Mouse (Mus musculus) MEL (cell line): Measurements from ENCODE around the gene Rtca. TPM values are rescaled to one million over a fixed set of nuclear protein-coding genes. Genes with fewer than 3 reads are reported as not detected.

Experiments used
- DNase-seq: peaks from one replicate; pipeline ENCODE4 v3.0.0; 2011; ENCODE audit warnings: low read depth, low spot score
- H3K27ac ChIP-seq: 2 replicates; pipeline ENCODE4 v1.5.1; 2012; ENCODE audit warnings: low read depth, mild to moderate bottlenecking, control low read depth, low read length, moderate library complexity; ENCODE audit not compliant: control insufficient read depth
- H3K27me3 ChIP-seq, 2 experiments: fragments of 150-350 bp in 1 of 2; sonication (generic) in 1 of 2; 2 replicates each; pipeline ENCODE4 v1.6.1; 2012; ENCODE audit warnings: low read length in 2 of 2, mild to moderate bottlenecking in 2 of 2, improper control_type of control experiment in 1 of 2, moderate library complexity in 1 of 2; ENCODE audit not compliant: insufficient read depth in 2 of 2, control insufficient read depth in 1 of 2
- H3K36me3 ChIP-seq, 2 experiments: 2 replicates each; pipeline ENCODE4 v1.6.1; 2012 to 2014; ENCODE audit warnings: low read length in 2 of 2, improper control_type of control experiment in 1 of 2, inconsistent platforms in 1 of 2, mild to moderate bottlenecking in 1 of 2; ENCODE audit not compliant: insufficient read depth in 2 of 2, control insufficient read depth in 1 of 2
- H3K4me1 ChIP-seq, 2 experiments: fragments of 150-350 bp in 1 of 2; sonication (generic) in 1 of 2; 2 replicates each; pipeline ENCODE4 v1.6.1; 2012; ENCODE audit warnings: low read length in 2 of 2, improper control_type of control experiment in 1 of 2, mild to moderate bottlenecking in 1 of 2; ENCODE audit not compliant: insufficient read depth in 2 of 2, control insufficient read depth in 1 of 2
- H3K4me3 ChIP-seq, 2 experiments: fragments of 150-350 bp in 1 of 2; sonication (generic) in 1 of 2; 2 replicates each; pipeline ENCODE4 v1.5.1; 2012; ENCODE audit warnings: low read depth in 2 of 2, low read length in 2 of 2, mild to moderate bottlenecking in 2 of 2, moderate library complexity in 2 of 2, control low read depth in 1 of 2, improper control_type of control experiment in 1 of 2; ENCODE audit not compliant: control insufficient read depth in 1 of 2, insufficient read depth in 1 of 2
- H3K79me2 ChIP-seq: 2 replicates; pipeline ENCODE4 v1.6.1; 2012; ENCODE audit warnings: mild to moderate bottlenecking, low read length, moderate library complexity; ENCODE audit not compliant: control insufficient read depth, poor library complexity, insufficient read depth
- H3K9ac ChIP-seq: 2 replicates; pipeline ENCODE4 v1.6.1; 2012; ENCODE audit warnings: low read depth, mild to moderate bottlenecking, control low read depth, low read length, moderate library complexity; ENCODE audit not compliant: control insufficient read depth, poor library complexity, severe bottlenecking
- H3K9me3 ChIP-seq: fragments of 150-350 bp; sonication (generic); replicated peaks from 2 replicates; pipeline ENCODE4 v1.6.1; 2012; ENCODE audit warnings: mild to moderate bottlenecking, low read length, improper control_type of control experiment, moderate library complexity; ENCODE audit not compliant: insufficient read depth
- BHLHE40 ChIP-seq: IDR thresholded peaks from 2 replicates; pipeline ENCODE4 v1.6.1; 2012; ENCODE audit warnings: low read depth, mild to moderate bottlenecking, inconsistent platforms, low read length, improper control_type of control experiment, borderline replicate concordance
- CHD1 ChIP-seq: IDR thresholded peaks from 2 replicates; pipeline ENCODE4 v1.6.1; 2012; ENCODE audit warnings: low read depth, mild to moderate bottlenecking, inconsistent platforms, low read length, improper control_type of control experiment
- CTCF ChIP-seq, 3 experiments: IDR thresholded peaks in 2 of 3; conservative IDR thresholded peaks in 1 of 3; 2 replicates each; pipeline ENCODE4 v1.5.1; 2011 to 2012; ENCODE audit warnings: low read length in 3 of 3, low read depth in 2 of 3, mild to moderate bottlenecking in 2 of 3, improper control_type of control experiment in 1 of 3, inconsistent platforms in 1 of 3, mixed read lengths in 1 of 3, moderate library complexity in 1 of 3; ENCODE audit not compliant: control insufficient read depth in 1 of 3, insufficient read depth in 1 of 3, poor library complexity in 1 of 3, severe bottlenecking in 1 of 3
- ELF1 ChIP-seq: IDR thresholded peaks from 2 replicates; pipeline ENCODE4 v1.6.1; 2014; ENCODE audit warnings: low read depth, mild to moderate bottlenecking, inconsistent platforms, low read length, improper control_type of control experiment, moderate library complexity
- EP300 ChIP-seq, 2 experiments: IDR thresholded peaks; 2 replicates each; pipeline ENCODE4 v1.6.1; 2011; ENCODE audit warnings: improper control_type of control experiment in 2 of 2, low read length in 2 of 2, low read depth in 1 of 2, mild to moderate bottlenecking in 1 of 2
- ETS1 ChIP-seq: IDR thresholded peaks from 2 replicates; pipeline ENCODE4 v1.6.1; 2012; ENCODE audit warnings: low read depth, mild to moderate bottlenecking, inconsistent platforms, low read length, improper control_type of control experiment, moderate library complexity
- GABPA ChIP-seq: IDR thresholded peaks from 2 replicates; pipeline ENCODE4 v1.6.1; 2012; ENCODE audit warnings: low read depth, mild to moderate bottlenecking, inconsistent platforms, low read length, improper control_type of control experiment, moderate library complexity
- GATA1 ChIP-seq: IDR thresholded peaks from 2 replicates; pipeline ENCODE4 v1.6.1; 2011; ENCODE audit warnings: low read depth, low read length, improper control_type of control experiment
- HCFC1 ChIP-seq: IDR thresholded peaks from 2 replicates; pipeline ENCODE4 v1.6.1; 2012; ENCODE audit warnings: low read depth, mild to moderate bottlenecking, inconsistent platforms, low read length, improper control_type of control experiment, moderate library complexity
- MAX ChIP-seq: IDR thresholded peaks from 2 replicates; pipeline ENCODE4 v1.6.1; 2011; ENCODE audit warnings: low read length, improper control_type of control experiment
- MAZ ChIP-seq: IDR thresholded peaks from 2 replicates; pipeline ENCODE4 v1.6.1; 2012; ENCODE audit warnings: low read depth, mild to moderate bottlenecking, inconsistent platforms, low read length, improper control_type of control experiment
- MEF2A ChIP-seq: IDR thresholded peaks from 2 replicates; pipeline ENCODE4 v1.6.1; 2014; ENCODE audit warnings: low read depth, mild to moderate bottlenecking, inconsistent platforms, low read length, improper control_type of control experiment; ENCODE audit not compliant: poor library complexity, insufficient replicate concordance, severe bottlenecking; ENCODE audit errors: extremely low read depth
- MXI1 ChIP-seq: IDR thresholded peaks from 2 replicates; pipeline ENCODE4 v1.6.1; 2011; ENCODE audit warnings: mild to moderate bottlenecking, low read depth, low read length, improper control_type of control experiment
- MYB ChIP-seq: IDR thresholded peaks from 2 replicates; pipeline ENCODE4 v1.6.1; 2011; ENCODE audit warnings: mild to moderate bottlenecking, low read depth, low read length, improper control_type of control experiment
- MYC ChIP-seq: IDR thresholded peaks from 2 replicates; pipeline ENCODE4 v1.6.1; 2011; ENCODE audit warnings: low read depth, mild to moderate bottlenecking, low read length, improper control_type of control experiment, moderate library complexity
- NRF1 ChIP-seq: IDR thresholded peaks from 2 replicates; pipeline ENCODE4 v1.6.1; 2014; ENCODE audit warnings: low read depth, mild to moderate bottlenecking, inconsistent platforms, low read length, improper control_type of control experiment, moderate library complexity; ENCODE audit not compliant: poor library complexity, insufficient read depth, severe bottlenecking
- POLR2A ChIP-seq, 2 experiments: IDR thresholded peaks; 2 replicates each; pipeline ENCODE4 v1.6.1; 2011 to 2012; ENCODE audit warnings: low read length in 2 of 2, mild to moderate bottlenecking in 2 of 2, control low read depth in 1 of 2, improper control_type of control experiment in 1 of 2, low read depth in 1 of 2, moderate library complexity in 1 of 2; ENCODE audit not compliant: control insufficient read depth in 1 of 2, insufficient read depth in 1 of 2, poor library complexity in 1 of 2
- POLR2AphosphoS2 ChIP-seq: IDR thresholded peaks from 2 replicates; pipeline ENCODE4 v1.6.1; 2011; ENCODE audit warnings: low read length, improper control_type of control experiment
- POLR2AphosphoS5 ChIP-seq: IDR thresholded peaks from 2 replicates; pipeline ENCODE4 v1.6.1; 2012; ENCODE audit warnings: low read depth, borderline replicate concordance, mild to moderate bottlenecking, inconsistent platforms, low read length, moderate library complexity, mixed read lengths
- RAD21 ChIP-seq: IDR thresholded peaks from 2 replicates; pipeline ENCODE4 v1.6.1; 2011; ENCODE audit warnings: mild to moderate bottlenecking, low read depth, low read length, improper control_type of control experiment
- RCOR1 ChIP-seq: IDR thresholded peaks from 2 replicates; pipeline ENCODE4 v1.6.1; 2012; ENCODE audit warnings: low read depth, mild to moderate bottlenecking, inconsistent platforms, low read length, improper control_type of control experiment
- SIN3A ChIP-seq: IDR thresholded peaks from 2 replicates; pipeline ENCODE4 v1.6.1; 2012; ENCODE audit warnings: low read length, improper control_type of control experiment, inconsistent platforms
- SMC3 ChIP-seq: IDR thresholded peaks from 2 replicates; pipeline ENCODE4 v1.6.1; 2011; ENCODE audit warnings: low read depth, low read length, improper control_type of control experiment
- TAL1 ChIP-seq: IDR thresholded peaks from 2 replicates; pipeline ENCODE4 v1.6.1; 2012; ENCODE audit warnings: mild to moderate bottlenecking, inconsistent platforms, low read length, moderate library complexity, mixed read lengths
- TBP ChIP-seq: IDR thresholded peaks from 2 replicates; pipeline ENCODE4 v1.8.0; 2011; ENCODE audit warnings: low read depth, low read length, improper control_type of control experiment
- TCF12 ChIP-seq: IDR thresholded peaks from 2 replicates; pipeline ENCODE4 v1.6.1; 2014; ENCODE audit warnings: low read depth, mild to moderate bottlenecking, inconsistent platforms, low read length, improper control_type of control experiment, moderate library complexity
- UBTF ChIP-seq: IDR thresholded peaks from 2 replicates; pipeline ENCODE4 v1.6.1; 2012; ENCODE audit warnings: low read depth, mild to moderate bottlenecking, inconsistent platforms, low read length, improper control_type of control experiment, moderate library complexity, borderline replicate concordance; ENCODE audit not compliant: insufficient read depth
- USF1 ChIP-seq: IDR thresholded peaks from 2 replicates; pipeline ENCODE4 v1.6.1; 2014; ENCODE audit warnings: low read depth, mild to moderate bottlenecking, inconsistent platforms, low read length, improper control_type of control experiment, moderate library complexity
- ZC3H11A ChIP-seq: IDR thresholded peaks from 2 replicates; pipeline ENCODE4 v1.6.1; 2012; ENCODE audit warnings: low read depth, mild to moderate bottlenecking, inconsistent platforms, low read length, improper control_type of control experiment
- ZKSCAN1 ChIP-seq: IDR thresholded peaks from 2 replicates; pipeline ENCODE4 v1.6.1; 2012; ENCODE audit warnings: low read depth, mild to moderate bottlenecking, inconsistent platforms, low read length, improper control_type of control experiment, moderate library complexity
- ZNF384 ChIP-seq: IDR thresholded peaks from 2 replicates; pipeline ENCODE4 v1.6.1; 2012; ENCODE audit warnings: low read depth, mild to moderate bottlenecking, inconsistent platforms, low read length, improper control_type of control experiment
- polyA plus RNA-seq, 2 experiments: library from polyadenylated mRNA; stranded (reverse) in 1 of 2; unstranded in 1 of 2; fragments of >175 nt in 1 of 2; fragments of >200 nt in 1 of 2; gene quantifications; 2 replicates each; pipeline versions ENCODE4 v1.2.1 to v1.2.4; 2012; ENCODE audit warnings: low replicate concordance in 2 of 2, low read depth in 1 of 2; ENCODE audit not compliant: insufficient read length in 2 of 2, insufficient read depth in 1 of 2, missing spikeins in 1 of 2
- total RNA-seq: library from RNA; depleted of rRNA; stranded (reverse); fragments of 300-350 nt; gene quantifications from 2 replicates; pipeline ENCODE4 v1.2.3, GENCODE M21; 2012

Rtca gene
- total and polyA plus RNA-seq, 3 experiments, result 68.3 to 307 (median 68.6) TPM

DNA sequence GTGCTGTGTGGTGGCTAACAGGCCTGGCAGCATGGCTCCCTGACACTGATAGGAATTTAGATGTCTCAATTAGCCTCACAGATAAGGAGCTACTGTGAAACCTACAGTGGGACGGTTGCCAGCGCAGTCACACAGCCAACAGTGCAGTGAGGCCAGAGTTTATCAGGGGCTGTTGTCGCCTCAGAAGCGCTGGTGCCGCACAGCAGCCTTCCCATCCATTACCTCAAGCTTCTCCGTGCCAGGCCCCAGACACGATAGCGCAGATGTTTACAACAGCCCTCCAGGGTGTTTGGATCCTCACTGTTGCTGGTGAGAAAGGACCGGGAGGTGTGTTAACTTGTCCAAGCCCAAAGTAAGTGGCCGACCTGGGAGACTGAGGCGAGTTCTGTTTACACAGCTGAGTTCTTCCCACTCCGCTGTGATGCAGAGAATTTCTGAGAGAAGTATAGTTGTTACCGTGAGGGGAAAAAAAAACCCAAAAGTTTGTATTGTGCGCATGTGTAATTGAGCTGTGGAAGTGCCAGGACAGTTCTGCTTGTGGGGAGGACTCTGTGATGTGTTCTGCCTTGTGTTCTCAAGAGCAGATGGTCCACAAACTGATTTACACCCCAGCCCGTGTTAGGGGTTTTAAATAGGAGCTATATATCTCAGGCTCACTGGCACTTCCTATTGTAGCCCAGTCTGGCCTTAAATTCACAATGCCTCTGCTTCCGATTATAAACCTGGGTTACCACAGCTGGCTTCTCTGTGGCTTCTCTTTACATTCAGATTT is 28.6 kb upstream of the Rtca start:
- Histone ChIP-seq H3K9ac (no peak overlapping the region), H3K36me3 (peaks cover 0 to 12% of the 10 kb centered on the region in 2 experiments; a peak in 3 of 4 replicates), H3K79me2 (no peaks in the 10 kb centered on the region), H3K27me3 (no peaks in the 10 kb centered on the region), H3K27ac (peak overlapping the region; percentile 13; the same call in 1 of the 2 replicates), H3K9me3 (no peaks in the 10 kb centered on the region), H3K4me3 (no peak overlapping the region), H3K4me1 (peaks cover 7 to 12% of the 10 kb centered on the region in 2 experiments)
- peak; percentile 88 for DNase-seq
- TF ChIP-seq GABPA (no peak), CTCF (IDR thresholded peaks at IDR 0.05 in 2 of 3, conservative IDR thresholded peaks at IDR 0.05 in 1 of 3; ENCODE audit: control insufficient read depth in 1 of 3, insufficient read depth in 1 of 3, low read depth in 2 of 3, low read length in 3 of 3, poor library complexity in 1 of 3, severe bottlenecking in 1 of 3) (no peak), TAL1 (no peak), ZC3H11A (no peak), MEF2A (no peak), CHD1 (no peak), RAD21 (no peak), ZKSCAN1 (0 out of 2 replicates have a peak, but pooled peaks have one; percentile 7), HCFC1 (peak; percentile 52; the same call in 1 of the 2 replicates), RCOR1 (peak; percentile 80), ELF1 (0 out of 2 replicates have a peak, but pooled peaks have one; percentile 24), USF1 (0 out of 2 replicates have a peak, but pooled peaks have one; percentile 20), SIN3A (peak; percentile 76), MAZ (no peak), NRF1 (no peak), POLR2A (IDR thresholded peaks at IDR 0.05; ENCODE audit: control insufficient read depth in 1 of 2, insufficient read depth in 1 of 2, low read depth in 1 of 2, low read length in 2 of 2, poor library complexity in 1 of 2) (no peak), TBP (peak; percentile 85), ZNF384 (peak; percentile 8; the same call in 1 of the 2 replicates), BHLHE40 (no peak), MAX (peak; percentile 45; the same call in 1 of the 2 replicates), POLR2AphosphoS2 (no peak), ETS1 (peak; percentile 81), MYB (no peak), POLR2AphosphoS5 (no peak), SMC3 (peak; percentile 28; the same call in 1 of the 2 replicates), UBTF (0 out of 2 replicates have a peak, but pooled peaks have one; percentile 85), MYC (0 out of 2 replicates have a peak, but pooled peaks have one; percentile 35), TCF12 (peak; percentile 32; the same call in 1 of the 2 replicates), MXI1 (peak; percentile 61), GATA1 (peak; percentile 86), EP300 (IDR thresholded peaks at IDR 0.05; ENCODE audit: low read depth in 1 of 2, low read length in 2 of 2) (peak; percentile 69 to 71)
